Mouse (Mus musculus): ENCODE data around the gene B3gnt6. TPM values are rescaled to one million over a fixed set of nuclear protein-coding genes. Genes with fewer than 3 reads are reported as not detected.
A peak's percentile ranks its signal among the peaks of the same experiment; 100 is the strongest.

The B3gnt6 gene
- polyA plus RNA-seq, 1 experiment from 2014 or later = 0.49 TPM

GRCm38 (mm10) chr7:98176322-98177070 lies 22.8 kb downstream of the B3gnt6 start:
- peaks cover 38% of the 10 kb centered on the region for H3K4me1 ChIP-seq
- H3K9me3 ChIP-seq (replicated peaks) = no peaks in the 10 kb centered on the region
- WGBS = 82% methylated on average over 8 of the region's 8 CpGs
- no peak overlapping the region for H3K27ac ChIP-seq (replicated peaks)
- peak overlapping the region; percentile 74 for H3K4me2 ChIP-seq
- peak overlapping the region; percentile 96 for H3K4me3 ChIP-seq (replicated peaks)
- ATAC-seq (ENCODE audit: low FRiP score) = no peak
- no peaks in the 10 kb centered on the region for H3K36me3 ChIP-seq
- peak overlapping the region; percentile 89; the same call in 1 of the 2 replicates for H3K9ac ChIP-seq (replicated peaks)
- no peaks in the 10 kb centered on the region for H3K27me3 ChIP-seq (replicated peaks)

DNA sequence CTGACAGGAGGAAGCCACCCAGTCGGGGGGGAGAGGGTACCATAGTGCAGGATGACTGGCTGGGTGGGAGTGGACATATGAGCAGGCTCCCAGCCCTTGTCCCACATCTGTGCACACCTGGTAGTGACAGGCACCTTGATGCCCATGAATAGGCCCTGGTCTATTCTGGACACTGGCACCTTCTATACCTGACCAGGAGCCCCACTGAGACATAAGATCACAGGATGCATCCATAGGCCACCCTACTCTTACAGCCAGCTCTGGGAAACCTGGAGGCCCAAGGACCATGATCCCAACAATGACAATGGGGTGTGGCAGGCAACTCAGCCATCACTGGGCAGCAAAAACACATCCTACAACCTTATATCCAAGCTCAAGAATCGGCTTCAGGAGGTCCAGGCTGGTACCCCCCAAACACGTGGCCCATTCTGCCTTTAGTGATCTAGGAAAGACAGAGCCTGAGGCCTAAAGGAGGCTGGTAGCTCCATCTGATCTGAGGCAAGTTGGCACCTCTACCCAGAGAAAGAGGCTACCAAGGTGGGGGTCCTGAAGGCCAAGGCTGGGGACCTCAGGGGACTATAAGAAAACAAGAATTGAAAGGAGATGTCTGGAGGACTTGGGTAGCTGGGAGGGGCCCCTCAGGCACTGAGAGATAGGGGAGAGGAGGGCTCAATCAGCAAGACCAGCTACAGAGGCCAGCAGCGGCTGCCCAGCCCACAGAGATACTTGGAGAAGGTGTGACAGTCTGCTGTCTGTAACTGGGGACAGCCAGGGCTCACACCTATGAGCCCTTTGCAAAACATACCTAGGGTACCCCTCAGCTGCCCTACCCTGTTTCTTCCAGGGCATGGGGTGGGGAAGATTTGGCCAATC lies 24.2 kb downstream of the B3gnt6 start:
- WGBS = 85% methylated on average over 4 of the region's 4 CpGs
- Histone ChIP-seq H3K4me1 (peaks cover 42% of the 10 kb centered on the region), H3K27me3 (replicated peaks) (no peaks in the 10 kb centered on the region), H3K4me2 (no peak overlapping the region), H3K9ac (replicated peaks) (no peak overlapping the region), H3K27ac (replicated peaks) (no peak overlapping the region), H3K36me3 (no peaks in the 10 kb centered on the region), H3K4me3 (replicated peaks) (no peak overlapping the region), H3K9me3 (replicated peaks) (no peaks in the 10 kb centered on the region)
- no peak for ATAC-seq (ENCODE audit: low FRiP score)

DNA sequence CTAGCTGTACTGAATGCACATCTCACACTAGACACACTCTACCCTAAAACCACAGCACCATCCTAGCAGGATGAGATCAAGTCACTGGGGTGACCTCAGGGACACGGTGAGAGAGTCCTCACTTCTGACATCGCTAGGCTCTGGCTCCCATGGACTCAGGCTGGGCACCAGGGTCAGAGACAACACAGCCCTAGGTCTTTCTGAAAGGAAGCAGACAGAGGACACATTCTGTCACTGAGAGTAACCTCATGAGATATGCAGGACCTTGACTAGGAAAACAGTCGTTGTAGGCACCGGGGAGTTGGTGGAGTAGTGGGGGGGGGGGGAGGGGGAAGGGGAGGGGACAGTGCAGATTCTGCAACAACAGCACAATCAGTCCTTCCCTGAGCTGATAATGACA lies 25.9 kb downstream of the B3gnt6 start:
- ATAC-seq (ENCODE audit: low FRiP score) = no peak

GRCm38 (mm10) chr7:98172661-98173060 lies 26.6 kb downstream of the B3gnt6 start:
- WGBS = 87% methylated on average over 8 of the region's 8 CpGs
- H3K4me3 ChIP-seq (replicated peaks) = no peak overlapping the region
- ATAC-seq (ENCODE audit: low FRiP score) = no peak
- no peaks in the 10 kb centered on the region for H3K27me3 ChIP-seq (replicated peaks)
- no peak overlapping the region for H3K4me2 ChIP-seq
- H3K27ac ChIP-seq (replicated peaks) = no peak overlapping the region
- peaks cover 36% of the 10 kb centered on the region for H3K4me1 ChIP-seq
- no peaks in the 10 kb centered on the region for H3K9me3 ChIP-seq (replicated peaks)
- H3K36me3 ChIP-seq = no peaks in the 10 kb centered on the region
- no peak overlapping the region for H3K9ac ChIP-seq (replicated peaks)

More for the DNA sequence above, 25.9 kb downstream of the B3gnt6 start:
- Histone ChIP-seq H3K36me3 (no peaks in the 10 kb centered on the region), H3K27me3 (replicated peaks) (no peaks in the 10 kb centered on the region), H3K4me3 (replicated peaks) (no peak overlapping the region), H3K9ac (replicated peaks) (no peak overlapping the region), H3K27ac (replicated peaks) (no peak overlapping the region), H3K4me2 (no peak overlapping the region), H3K9me3 (replicated peaks) (no peaks in the 10 kb centered on the region), H3K4me1 (peaks cover 38% of the 10 kb centered on the region)
- 59% methylated on average over 4 of the region's 4 CpGs for WGBS

- Histone ChIP-seq H3K4me1 (peaks cover 23% of the 10 kb centered on the region), H3K27me3 (replicated peaks) (no peaks in the 10 kb centered on the region), H3K36me3 (no peaks in the 10 kb centered on the region), H3K27ac (replicated peaks) (no peak overlapping the region), H3K4me2 (no peak overlapping the region), H3K9me3 (replicated peaks) (no peaks in the 10 kb centered on the region), H3K4me3 (replicated peaks) (no peak overlapping the region), H3K9ac (replicated peaks) (no peak overlapping the region)
- 74% methylated on average over 6 of the region's 6 CpGs for WGBS
- ATAC-seq (ENCODE audit: low FRiP score) = no peak
Observed at GRCm38 (mm10) chr7:98171141-98172073, 27.9 kb downstream of the B3gnt6 start.

DNA sequence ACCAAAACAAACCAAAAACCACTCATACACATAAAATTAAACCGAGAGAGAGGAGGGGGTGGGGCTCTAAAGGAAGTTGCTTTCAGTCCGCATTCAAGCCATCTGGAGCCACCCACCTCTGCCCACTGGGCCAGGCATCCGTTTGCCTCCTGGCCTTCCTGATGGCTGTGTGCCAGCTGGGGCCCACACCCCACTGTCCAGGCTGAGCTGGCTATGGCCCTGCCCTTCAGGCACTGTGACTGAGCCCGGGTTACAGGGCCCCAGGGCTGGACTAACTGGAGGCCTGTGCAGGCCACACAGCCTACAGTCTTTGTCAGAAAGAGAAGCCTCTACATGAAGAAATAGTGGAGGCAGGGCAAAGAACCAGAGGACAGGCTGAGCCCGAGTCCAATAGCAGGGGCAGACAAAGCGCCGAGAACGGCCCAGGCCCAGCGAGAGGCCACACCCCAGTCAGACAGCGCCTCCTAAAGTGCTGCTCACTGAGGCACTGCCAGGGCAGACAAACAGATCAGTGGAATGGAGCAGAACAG lies 34.2 kb downstream of the B3gnt6 start:
- Histone ChIP-seq H3K9me3 (replicated peaks) (no peaks in the 10 kb centered on the region), H3K4me1 (peaks cover 20% of the 10 kb centered on the region), H3K4me2 (no peak overlapping the region), H3K36me3 (peaks cover 6% of the 10 kb centered on the region), H3K27me3 (replicated peaks) (no peaks in the 10 kb centered on the region), H3K4me3 (replicated peaks) (no peak overlapping the region), H3K27ac (replicated peaks) (peak overlapping the region; percentile 48; the same call in 1 of the 2 replicates), H3K9ac (replicated peaks) (no peak overlapping the region)
- 0 out of 2 replicates have a peak, but pooled peaks have one; percentile 30 for ATAC-seq (ENCODE audit: low FRiP score)
- 46% methylated on average over 10 of the region's 10 CpGs for WGBS

GRCm38 (mm10) chr7:98164382-98164998 lies 34.8 kb downstream of the B3gnt6 start:
- H3K4me2 ChIP-seq = no peak overlapping the region
- no peak overlapping the region for H3K27ac ChIP-seq (replicated peaks)
- H3K9me3 ChIP-seq (replicated peaks) = no peaks in the 10 kb centered on the region
- H3K36me3 ChIP-seq = peaks cover 6% of the 10 kb centered on the region
- H3K27me3 ChIP-seq (replicated peaks) = no peaks in the 10 kb centered on the region
- H3K4me1 ChIP-seq = peaks cover 25% of the 10 kb centered on the region
- no peak overlapping the region for H3K4me3 ChIP-seq (replicated peaks)
- WGBS = 69% methylated on average over 9 of the region's 9 CpGs
- ATAC-seq (ENCODE audit: low FRiP score) = no peak
- H3K9ac ChIP-seq (replicated peaks) = no peak overlapping the region

DNA sequence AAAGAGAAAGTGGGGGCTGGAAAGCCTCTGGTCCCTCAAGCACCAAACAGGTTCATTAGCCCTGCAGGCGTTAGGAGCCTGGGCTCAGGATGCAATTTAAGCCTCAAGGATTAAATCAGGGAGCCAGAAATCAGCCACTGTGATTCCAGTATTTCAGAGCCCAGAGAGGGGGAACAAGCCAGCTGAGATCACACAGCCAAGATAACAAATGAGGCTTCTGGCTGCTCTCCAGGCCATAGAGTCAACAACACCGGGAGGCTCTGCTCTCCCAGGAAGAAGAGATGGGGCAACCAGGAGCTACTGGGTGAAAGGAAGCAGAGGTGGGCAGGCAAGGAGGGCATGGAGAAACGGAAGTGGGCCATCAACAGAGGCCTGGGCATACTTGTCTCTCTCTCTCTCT lies 35.6 kb downstream of the B3gnt6 start:
- Histone ChIP-seq H3K27me3 (replicated peaks) (no peaks in the 10 kb centered on the region), H3K4me1 (peaks cover 32% of the 10 kb centered on the region), H3K9me3 (replicated peaks) (no peaks in the 10 kb centered on the region), H3K27ac (replicated peaks) (no peak overlapping the region), H3K9ac (replicated peaks) (no peak overlapping the region), H3K4me3 (replicated peaks) (no peak overlapping the region), H3K36me3 (peaks cover 6% of the 10 kb centered on the region), H3K4me2 (no peak overlapping the region)
- WGBS = 51% methylated on average over 3 of the region's 3 CpGs
- no peak for ATAC-seq (ENCODE audit: low FRiP score)

- H3K27ac ChIP-seq (replicated peaks) = no peak overlapping the region
- no peak overlapping the region for H3K4me2 ChIP-seq
- H3K4me1 ChIP-seq = peaks cover 35% of the 10 kb centered on the region
- H3K4me3 ChIP-seq (replicated peaks) = no peak overlapping the region
- WGBS = 81% methylated on average over 6 of the region's 6 CpGs
- ATAC-seq (ENCODE audit: low FRiP score) = no peak
- H3K27me3 ChIP-seq (replicated peaks) = no peaks in the 10 kb centered on the region
- no peaks in the 10 kb centered on the region for H3K9me3 ChIP-seq (replicated peaks)
- peaks cover 6% of the 10 kb centered on the region for H3K36me3 ChIP-seq
- no peak overlapping the region for H3K9ac ChIP-seq (replicated peaks)
Observed at GRCm38 (mm10) chr7:98162239-98162638, 37.0 kb downstream of the B3gnt6 start.

DNA sequence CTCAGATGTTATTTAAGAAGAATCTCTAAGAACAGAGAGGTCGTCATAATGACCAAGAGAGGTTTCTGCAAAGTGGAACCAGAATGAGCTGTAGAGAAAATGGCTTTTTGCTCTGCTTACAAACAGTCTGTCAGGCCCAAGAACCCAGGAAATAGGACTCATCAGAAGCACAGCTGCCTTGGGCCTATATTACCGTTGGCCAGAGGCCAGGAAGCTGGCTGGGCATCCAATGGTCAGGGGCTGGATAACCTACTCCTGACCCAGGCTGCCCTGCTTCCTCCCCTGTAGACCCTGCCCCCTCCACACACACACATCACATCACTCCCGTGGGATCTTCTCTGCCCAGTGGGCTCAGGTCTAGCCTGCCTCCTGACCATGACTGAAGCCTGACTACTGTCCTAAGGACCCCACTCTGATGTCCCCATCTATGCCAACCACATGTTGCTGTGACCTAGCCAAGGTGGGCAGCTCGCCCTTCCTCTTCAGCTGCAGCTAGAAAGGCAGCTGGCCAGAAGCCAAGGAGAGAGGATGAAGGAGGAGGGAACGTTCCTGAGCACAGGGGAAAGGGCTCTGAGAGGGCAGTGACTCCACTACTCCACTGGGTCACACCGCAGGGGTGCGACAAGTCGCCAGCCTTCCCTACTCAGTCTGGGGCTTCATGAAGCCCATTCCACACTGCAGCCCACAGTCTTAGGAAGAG lies 39.1 kb downstream of the B3gnt6 start:
- no peak for ATAC-seq (ENCODE audit: low FRiP score)
- Histone ChIP-seq H3K27ac (replicated peaks) (no peak overlapping the region), H3K27me3 (replicated peaks) (no peaks in the 10 kb centered on the region), H3K4me2 (no peak overlapping the region), H3K9me3 (replicated peaks) (no peaks in the 10 kb centered on the region), H3K4me3 (replicated peaks) (no peak overlapping the region), H3K9ac (replicated peaks) (no peak overlapping the region), H3K4me1 (peaks cover 45% of the 10 kb centered on the region), H3K36me3 (peaks cover 6% of the 10 kb centered on the region)
- WGBS = 53% methylated on average over 8 of the region's 8 CpGs

Data from neural tube, embryonic 15.5 days (tissue).